Mouse (Mus musculus): Measurements from ENCODE around the gene H2afy. TPM values are rescaled to one million over a fixed set of nuclear protein-coding genes. Genes with fewer than 3 reads are reported as not detected.
A peak's percentile ranks its signal among the peaks of the same experiment; 100 is the strongest.

Gene H2afy
- polyA plus RNA-seq, 1 experiment from 2014 or later = 380 TPM

DNA sequence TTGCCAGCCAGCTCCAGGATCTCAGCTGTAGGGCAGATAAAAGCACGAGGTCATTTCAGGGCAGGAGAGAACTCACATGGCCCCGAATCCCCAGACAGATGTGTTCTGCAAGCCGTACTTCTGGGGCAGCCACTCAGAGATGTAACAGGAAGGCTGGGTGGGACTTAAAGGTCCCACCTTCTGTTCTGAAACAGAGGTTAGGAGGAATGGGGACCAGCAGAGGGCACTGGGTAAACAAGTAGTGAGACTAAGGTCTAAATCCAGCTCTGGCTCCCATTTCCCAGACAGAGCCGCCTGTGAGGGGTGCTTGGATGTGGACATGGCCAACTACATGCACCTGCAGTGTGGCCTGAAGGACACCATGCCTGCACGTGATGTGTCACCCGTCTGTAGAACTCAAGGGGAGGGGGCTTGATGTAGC, 31.2 kb downstream of the H2afy start:
- Histone ChIP-seq H3K4me3 (no peak overlapping the region), H3K36me3 (peaks cover 29% of the 10 kb centered on the region), H3K27ac (peak overlapping the region; percentile 73; the same call in 1 of the 2 replicates), H3K27me3 (no peaks in the 10 kb centered on the region), H3K9ac (no peak overlapping the region), H3K4me2 (no peak overlapping the region), H3K4me1 (replicated peaks) (peaks cover 50% of the 10 kb centered on the region), H3K9me3 (no peaks in the 10 kb centered on the region)
- no peak for ATAC-seq (ENCODE audit: low FRiP score)
- 90% methylated on average over 6 of the region's 6 CpGs for WGBS

DNA sequence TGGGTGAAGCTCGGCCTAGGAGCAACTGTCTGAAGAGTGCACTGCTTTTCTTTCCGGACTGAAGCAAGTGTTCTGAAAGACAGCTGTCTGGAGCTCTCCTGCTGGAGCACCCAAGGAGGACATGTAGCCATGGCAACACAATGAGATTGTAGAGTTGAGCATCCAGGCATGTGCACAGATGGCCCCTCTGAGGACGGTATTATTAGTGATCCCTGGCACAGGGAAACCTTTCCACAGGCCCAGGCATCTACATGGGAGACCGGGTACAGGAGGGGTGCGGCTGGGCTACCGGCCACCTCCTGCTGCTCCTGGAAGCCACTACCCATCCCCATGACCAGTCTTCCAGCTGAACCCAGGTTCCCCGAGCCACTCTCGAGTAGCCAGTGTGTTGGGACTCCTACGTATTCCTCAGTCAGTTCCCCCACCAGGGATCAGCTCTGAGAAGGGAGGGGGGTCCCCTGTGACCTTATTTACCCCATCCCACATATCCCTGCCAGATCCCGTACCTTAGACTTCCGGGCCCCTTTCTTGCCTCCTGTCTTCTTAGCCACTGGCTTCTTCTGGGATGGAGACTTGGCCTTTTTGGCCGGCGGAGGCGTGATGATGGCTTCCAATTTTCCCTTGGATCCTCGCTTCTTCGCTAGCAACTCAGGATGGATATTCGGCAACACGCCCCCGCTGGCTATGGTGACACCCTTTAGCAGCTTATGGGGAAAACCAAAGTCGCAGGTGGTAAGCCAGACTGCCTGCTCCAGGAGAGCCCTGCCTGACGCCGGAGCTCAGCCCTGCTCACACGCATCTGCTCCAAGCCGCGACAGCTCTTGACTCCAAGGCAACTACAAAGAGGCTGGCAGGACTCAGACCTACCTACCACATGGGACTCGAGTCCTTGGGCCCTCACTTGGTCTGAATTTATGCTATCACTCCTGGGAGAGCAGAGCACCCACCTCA, 32.1 kb downstream of the H2afy start:
- Histone ChIP-seq H3K4me1 (replicated peaks) (peaks cover 41% of the 10 kb centered on the region), H3K4me2 (no peak overlapping the region), H3K36me3 (peaks cover 30% of the 10 kb centered on the region), H3K9ac (no peak overlapping the region), H3K4me3 (no peak overlapping the region), H3K9me3 (no peaks in the 10 kb centered on the region), H3K27ac (peak overlapping the region; percentile 73), H3K27me3 (no peaks in the 10 kb centered on the region)
- ATAC-seq (ENCODE audit: low FRiP score) = peak; percentile 71
- WGBS = 81% methylated on average over 26 of the region's 26 CpGs

GRCm38 (mm10) chr13:56102160-56102559, 34.0 kb downstream of the H2afy start:
- H3K4me2 ChIP-seq = no peak overlapping the region
- H3K4me3 ChIP-seq = no peak overlapping the region
- no peak for ATAC-seq (ENCODE audit: low FRiP score)
- H3K27ac ChIP-seq = peak overlapping the region; percentile 73
- 79% methylated on average over 9 of the region's 9 CpGs for WGBS
- H3K36me3 ChIP-seq = peaks cover 27% of the 10 kb centered on the region
- no peaks in the 10 kb centered on the region for H3K9me3 ChIP-seq
- peaks cover 30% of the 10 kb centered on the region for H3K4me1 ChIP-seq (replicated peaks)
- H3K27me3 ChIP-seq = no peaks in the 10 kb centered on the region
- 0 out of 2 replicates have a peak overlapping the region, but pooled peaks have one; percentile 25 for H3K9ac ChIP-seq

DNA sequence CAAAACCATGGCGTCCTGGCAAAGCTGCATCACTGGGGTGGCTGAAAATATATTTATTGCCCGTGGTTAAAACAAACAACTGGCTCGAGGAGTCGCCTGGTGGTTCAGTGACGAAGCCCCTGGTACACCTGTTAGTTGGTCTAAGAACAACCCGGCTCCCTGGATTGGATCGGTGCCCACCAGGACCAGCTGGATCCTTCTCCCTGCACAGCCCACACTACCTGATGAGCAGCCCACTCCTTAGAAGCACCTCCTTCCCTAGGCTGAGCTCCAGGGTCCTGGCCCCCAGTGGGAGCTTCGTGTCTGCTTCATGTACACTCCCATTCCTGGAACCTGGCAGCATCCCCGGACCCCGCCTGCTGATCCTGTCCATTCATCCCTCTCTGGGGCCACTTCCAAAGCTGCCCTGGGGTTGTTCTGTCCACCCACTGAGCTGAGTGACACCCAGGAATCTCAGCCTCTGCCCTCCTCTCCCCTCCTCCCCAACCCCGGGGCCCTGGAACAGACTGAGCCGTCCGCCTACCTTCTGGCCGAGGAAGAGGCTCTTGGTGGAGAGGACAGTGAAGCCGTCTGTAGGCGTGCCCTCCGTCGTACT, 40.5 kb downstream of the H2afy start:
- Histone ChIP-seq H3K9me3 (no peaks in the 10 kb centered on the region), H3K4me2 (no peak overlapping the region), H3K4me3 (no peak overlapping the region), H3K27me3 (no peaks in the 10 kb centered on the region), H3K36me3 (peaks cover 36% of the 10 kb centered on the region), H3K9ac (no peak overlapping the region), H3K4me1 (replicated peaks) (peaks cover 40% of the 10 kb centered on the region), H3K27ac (0 out of 2 replicates have a peak overlapping the region, but pooled peaks have one; percentile 6)
- WGBS = 81% methylated on average over 18 of the region's 18 CpGs
- no peak for ATAC-seq (ENCODE audit: low FRiP score)

GRCm38 (mm10) chr13:56094544-56094943, 41.6 kb downstream of the H2afy start:
- no peaks in the 10 kb centered on the region for H3K27me3 ChIP-seq
- 65% methylated on average over 8 of the region's 8 CpGs for WGBS
- H3K9me3 ChIP-seq = no peaks in the 10 kb centered on the region
- peaks cover 40% of the 10 kb centered on the region for H3K36me3 ChIP-seq
- H3K4me2 ChIP-seq = no peak overlapping the region
- H3K27ac ChIP-seq = peak overlapping the region; percentile 83
- H3K9ac ChIP-seq = no peak overlapping the region
- ATAC-seq (ENCODE audit: low FRiP score) = 0 out of 2 replicates have a peak, but pooled peaks have one; percentile 21
- peaks cover 40% of the 10 kb centered on the region for H3K4me1 ChIP-seq (replicated peaks)
- no peak overlapping the region for H3K4me3 ChIP-seq

GRCm38 (mm10) chr13:56093680-56094079, 42.5 kb downstream of the H2afy start:
- Histone ChIP-seq H3K4me3 (no peak overlapping the region), H3K27me3 (no peaks in the 10 kb centered on the region), H3K27ac (peak overlapping the region; percentile 83), H3K9ac (no peak overlapping the region), H3K4me1 (replicated peaks) (peaks cover 45% of the 10 kb centered on the region), H3K36me3 (peaks cover 47% of the 10 kb centered on the region), H3K9me3 (no peaks in the 10 kb centered on the region), H3K4me2 (no peak overlapping the region)
- 69% methylated on average over 3 of the region's 3 CpGs for WGBS
- ATAC-seq (ENCODE audit: low FRiP score) = peak; percentile 83

- H3K4me2 ChIP-seq = no peak overlapping the region
- H3K27ac ChIP-seq = peak overlapping the region; percentile 83; the same call in 1 of the 2 replicates
- no peak for ATAC-seq (ENCODE audit: low FRiP score)
- no peak overlapping the region for H3K9ac ChIP-seq
- no peak overlapping the region for H3K4me3 ChIP-seq
- peaks cover 55% of the 10 kb centered on the region for H3K36me3 ChIP-seq
- WGBS = 76% methylated on average over 5 of the region's 5 CpGs
- no peaks in the 10 kb centered on the region for H3K9me3 ChIP-seq
- H3K4me1 ChIP-seq (replicated peaks) = peaks cover 55% of the 10 kb centered on the region
- H3K27me3 ChIP-seq = no peaks in the 10 kb centered on the region
Measured at GRCm38 (mm10) chr13:56092606-56093005, 43.6 kb downstream of the H2afy start.

DNA sequence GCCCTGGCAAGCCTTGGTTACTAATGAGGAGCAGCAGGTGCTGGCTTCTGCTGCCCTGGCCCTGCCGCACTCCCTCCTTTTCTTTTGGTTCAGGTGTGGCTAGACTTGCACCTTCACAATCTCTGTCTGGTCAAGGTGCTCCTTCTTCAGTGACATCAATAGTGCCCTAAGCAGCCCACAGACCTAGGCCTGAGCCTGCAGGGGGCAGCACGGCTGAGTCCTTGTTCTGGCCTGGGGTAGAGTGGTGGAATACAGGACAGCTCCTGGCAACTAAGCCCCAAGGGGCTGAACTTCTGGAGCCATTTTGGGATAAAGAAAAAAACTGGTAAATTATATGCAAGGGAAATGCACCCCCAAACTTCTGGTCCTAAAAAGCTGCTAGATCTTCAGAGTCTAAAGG, 45.6 kb downstream of the H2afy start:
- no peak overlapping the region for H3K4me3 ChIP-seq
- 80% methylated on average over 2 of the region's 2 CpGs for WGBS
- no peak for ATAC-seq (ENCODE audit: low FRiP score)
- H3K4me2 ChIP-seq = no peak overlapping the region
- H3K36me3 ChIP-seq = peaks cover 67% of the 10 kb centered on the region
- no peaks in the 10 kb centered on the region for H3K27me3 ChIP-seq
- H3K4me1 ChIP-seq (replicated peaks) = peaks cover 59% of the 10 kb centered on the region
- H3K9me3 ChIP-seq = no peaks in the 10 kb centered on the region
- H3K9ac ChIP-seq = no peak overlapping the region
- no peak overlapping the region for H3K27ac ChIP-seq

GRCm38 (mm10) chr13:56088602-56089001, 47.6 kb downstream of the H2afy start:
- WGBS = 64% methylated on average over 13 of the region's 13 CpGs
- peak overlapping the region; percentile 36; the same call in 1 of the 2 replicates for H3K27ac ChIP-seq
- H3K4me1 ChIP-seq (replicated peaks) = peaks cover 39% of the 10 kb centered on the region
- no peak overlapping the region for H3K4me3 ChIP-seq
- peaks cover 76% of the 10 kb centered on the region for H3K36me3 ChIP-seq
- no peak overlapping the region for H3K4me2 ChIP-seq
- no peak for ATAC-seq (ENCODE audit: low FRiP score)
- H3K27me3 ChIP-seq = no peaks in the 10 kb centered on the region
- H3K9ac ChIP-seq = no peak overlapping the region
- no peaks in the 10 kb centered on the region for H3K9me3 ChIP-seq

DNA sequence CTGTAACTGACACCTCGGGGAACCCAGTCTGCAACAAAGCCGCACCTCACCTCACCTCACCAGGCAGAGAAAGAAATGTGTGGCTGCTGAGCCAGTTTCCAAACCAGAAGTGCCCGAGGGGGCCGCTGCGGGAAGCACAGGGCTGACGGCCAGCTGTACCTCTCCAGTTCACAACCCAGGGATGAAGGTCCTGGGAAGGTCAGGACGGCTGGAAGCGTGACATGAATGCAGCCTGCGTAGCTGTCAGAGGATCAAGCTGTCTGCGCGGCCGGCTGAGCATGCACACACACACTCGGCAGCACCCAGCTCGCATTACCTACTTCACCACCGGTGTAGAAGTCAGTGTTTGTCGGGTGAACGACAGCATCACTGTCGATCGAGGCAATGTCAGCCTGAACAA, 48.2 kb downstream of the H2afy start:
- peaks cover 82% of the 10 kb centered on the region for H3K36me3 ChIP-seq
- H3K4me2 ChIP-seq = no peak overlapping the region
- ATAC-seq (ENCODE audit: low FRiP score) = peak; percentile 21; the same call in 1 of the 2 replicates
- no peak overlapping the region for H3K9ac ChIP-seq
- 70% methylated on average over 19 of the region's 19 CpGs for WGBS
- H3K4me3 ChIP-seq = no peak overlapping the region
- no peaks in the 10 kb centered on the region for H3K9me3 ChIP-seq
- peaks cover 32% of the 10 kb centered on the region for H3K4me1 ChIP-seq (replicated peaks)
- peak overlapping the region; percentile 48; the same call in 1 of the 2 replicates for H3K27ac ChIP-seq
- no peaks in the 10 kb centered on the region for H3K27me3 ChIP-seq

GRCm38 (mm10) chr13:56084146-56084905, 51.8 kb downstream of the H2afy start:
- ATAC-seq (ENCODE audit: low FRiP score) = no peak
- Histone ChIP-seq H3K4me2 (no peak overlapping the region), H3K9me3 (no peaks in the 10 kb centered on the region), H3K4me3 (no peak overlapping the region), H3K27ac (no peak overlapping the region), H3K9ac (no peak overlapping the region), H3K4me1 (replicated peaks) (peaks cover 24% of the 10 kb centered on the region), H3K36me3 (peaks cover 90% of the 10 kb centered on the region), H3K27me3 (no peaks in the 10 kb centered on the region)
- 91% methylated on average over 20 of the region's 20 CpGs for WGBS

DNA sequence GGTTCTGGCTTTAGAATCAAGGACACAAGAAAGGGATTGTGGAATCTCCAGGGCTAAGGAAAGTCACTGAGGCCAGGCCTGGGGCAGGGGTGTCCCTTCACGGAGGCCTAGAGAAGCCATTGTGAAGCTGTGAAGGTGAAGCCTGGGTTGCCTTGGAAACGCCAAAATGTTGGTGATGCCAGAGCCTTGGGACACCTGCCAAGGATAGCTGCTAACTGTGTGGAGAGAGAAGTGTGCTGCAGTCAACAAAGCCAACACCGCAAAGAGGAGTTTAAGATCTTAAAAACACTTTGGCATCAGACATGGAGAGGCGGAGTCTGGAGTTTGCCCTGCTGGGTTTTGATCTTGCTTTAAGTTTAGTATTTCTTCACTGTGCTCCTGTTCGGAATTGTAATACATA, 54.5 kb downstream of the H2afy start:
- Histone ChIP-seq H3K27me3 (no peaks in the 10 kb centered on the region), H3K36me3 (peaks cover 93% of the 10 kb centered on the region), H3K4me1 (replicated peaks) (peaks cover 6% of the 10 kb centered on the region), H3K4me3 (no peak overlapping the region), H3K4me2 (no peak overlapping the region), H3K9me3 (no peaks in the 10 kb centered on the region), H3K9ac (no peak overlapping the region), H3K27ac (no peak overlapping the region)
- ATAC-seq (ENCODE audit: low FRiP score) = no peak
- 82% methylated on average over 5 of the region's 5 CpGs for WGBS

Data from hindbrain, embryonic 13.5 days (tissue).